Mouse (Mus musculus): Measurements from ENCODE around the gene Yy1. TPM values are rescaled to one million over a fixed set of nuclear protein-coding genes. Genes with fewer than 3 reads are reported as not detected.

Yy1 gene
- polyA plus RNA-seq, 2 experiments = 7.9 to 11.8 TPM

DNA sequence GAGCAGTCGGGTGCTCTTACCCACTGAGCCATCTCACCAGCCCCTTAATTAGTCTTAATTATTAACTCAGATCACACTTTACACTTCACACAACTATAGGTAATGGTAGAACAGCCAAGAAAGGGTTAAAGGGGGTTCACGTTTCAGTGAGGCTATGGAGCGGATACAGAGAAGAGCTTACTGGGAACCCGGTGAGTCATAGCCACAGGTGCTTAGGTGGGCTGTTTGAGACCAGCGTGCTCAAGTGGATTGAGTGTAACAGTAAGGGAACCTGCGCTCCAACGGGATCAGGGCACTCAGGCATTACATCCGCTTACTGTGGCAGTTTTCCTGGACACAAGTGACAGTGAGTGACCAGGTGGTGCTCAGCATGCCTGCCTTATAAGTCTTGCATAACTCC lies 30.3 kb downstream of the Yy1 start:
- Histone ChIP-seq H3K4me1 (replicated peaks; ENCODE audit: control insufficient read depth in 2 of 2, insufficient read depth in 2 of 2, low read length in 1 of 2) (no peaks in the 10 kb centered on the region), H3K4me3 (ENCODE audit: insufficient read depth in 1 of 2, low read depth in 2 of 2, low read length in 2 of 2) (no peak overlapping the region), H3K27me3 (ENCODE audit: control insufficient read depth, insufficient read depth, low read length) (no peaks in the 10 kb centered on the region), H3K36me3 (replicated peaks; ENCODE audit: control insufficient read depth, insufficient read depth, low read depth) (peaks cover 6% of the 10 kb centered on the region; the same call in 1 of the 2 replicates), H3K9ac (replicated peaks) (no peak overlapping the region), H3K4me2 (ENCODE audit: low read depth) (no peak overlapping the region), H3K9me3 (ENCODE audit: control insufficient read depth, low read length) (no peaks in the 10 kb centered on the region; the same call in 1 of the 2 replicates), H3K27ac (no peak overlapping the region)
- 71% methylated on average over 8 of the region's 8 CpGs for WGBS (ENCODE audit: insufficient replicate concordance)
- no peak for TF ChIP-seq EP300 (IDR thresholded peaks at IDR 0.05; ENCODE audit: low read depth)
- no peak for TF ChIP-seq CTCF (IDR thresholded peaks at IDR 0.05; ENCODE audit: low read depth)
- ATAC-seq (ENCODE audit: insufficient read depth) (no peak), DNase-seq (ENCODE audit: low read depth in 3 of 3, low spot score in 3 of 3) (no peak)

DNA sequence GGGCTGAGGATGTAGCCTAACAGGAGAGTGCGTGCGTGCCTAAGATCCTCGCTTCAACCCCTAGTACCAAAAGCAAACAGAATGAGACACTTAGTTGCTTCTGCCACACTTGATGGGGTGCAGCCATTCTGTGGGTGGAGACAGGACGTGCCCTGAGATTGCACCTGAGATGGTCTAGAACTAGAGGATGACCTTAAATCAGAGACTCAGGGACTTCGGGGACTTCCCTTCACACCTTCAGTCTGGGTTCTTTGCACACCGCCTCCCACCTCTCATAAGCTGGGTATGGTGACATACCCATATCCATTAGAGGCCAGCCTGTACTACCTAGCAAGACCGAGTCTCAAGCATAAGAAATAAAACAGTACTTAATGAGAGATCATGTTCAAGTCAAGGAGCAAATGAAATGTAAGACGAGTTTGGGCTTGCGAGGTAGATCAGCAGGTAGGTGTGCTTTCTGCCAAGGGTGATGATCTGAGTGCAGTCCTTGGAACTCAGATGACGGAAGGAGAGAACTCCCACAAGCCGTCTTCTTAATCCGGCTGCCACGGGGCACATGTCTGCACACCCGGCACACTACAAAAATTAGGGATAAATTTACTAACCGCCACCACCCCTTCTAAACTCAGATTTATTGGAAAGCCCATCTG lies 31.6 kb downstream of the Yy1 start:
- Histone ChIP-seq H3K27me3 (ENCODE audit: control insufficient read depth, insufficient read depth, low read length) (no peaks in the 10 kb centered on the region), H3K9me3 (ENCODE audit: control insufficient read depth, low read length) (no peaks in the 10 kb centered on the region; the same call in 1 of the 2 replicates), H3K9ac (replicated peaks) (no peak overlapping the region), H3K4me2 (ENCODE audit: low read depth) (no peak overlapping the region), H3K27ac (no peak overlapping the region), H3K4me3 (ENCODE audit: insufficient read depth in 1 of 2, low read depth in 2 of 2, low read length in 2 of 2) (no peak overlapping the region), H3K4me1 (replicated peaks; ENCODE audit: control insufficient read depth in 2 of 2, insufficient read depth in 2 of 2, low read length in 1 of 2) (no peaks in the 10 kb centered on the region), H3K36me3 (replicated peaks; ENCODE audit: control insufficient read depth, insufficient read depth, low read depth) (no peaks in the 10 kb centered on the region)
- DNase-seq (ENCODE audit: low read depth in 3 of 3, low spot score in 3 of 3) = no peak
- no peak for TF ChIP-seq EP300 (IDR thresholded peaks at IDR 0.05; ENCODE audit: low read depth)
- TF ChIP-seq CTCF (IDR thresholded peaks at IDR 0.05; ENCODE audit: low read depth) = no peak
- no peak for ATAC-seq (ENCODE audit: insufficient read depth)
- 83% methylated on average over 15 of the region's 15 CpGs for WGBS (ENCODE audit: insufficient replicate concordance)

DNA sequence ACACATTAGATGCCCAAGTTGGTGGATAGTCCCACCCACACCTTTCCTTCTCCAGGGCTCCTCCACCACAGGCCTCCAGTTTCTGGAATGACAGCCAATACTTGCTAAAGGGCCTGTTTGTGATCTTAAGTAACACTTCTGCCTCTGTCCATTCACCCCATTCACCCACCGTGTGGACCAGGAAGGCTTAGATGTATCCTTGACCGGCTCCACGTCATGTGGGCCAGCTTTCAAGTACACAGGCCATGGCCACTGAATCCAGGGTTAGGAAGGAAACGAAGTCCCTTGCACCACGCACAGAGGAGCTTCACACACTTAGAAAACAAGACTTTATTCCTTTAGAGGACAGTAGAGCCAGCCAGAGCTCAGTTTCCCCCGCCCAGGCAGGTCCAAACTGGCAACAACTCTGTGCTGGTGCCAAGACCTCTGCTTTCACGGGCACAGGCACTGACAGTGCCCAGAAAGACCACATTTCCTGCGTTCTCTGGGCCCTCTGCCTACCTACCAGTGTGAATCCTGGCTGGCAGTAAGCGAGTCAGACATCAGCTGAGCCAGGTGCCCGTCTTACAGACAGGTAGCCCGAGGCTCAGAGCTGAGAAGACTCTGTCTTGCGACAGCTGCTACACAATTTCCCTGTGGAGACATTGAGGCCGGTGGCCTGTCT lies 32.9 kb downstream of the Yy1 start:
- ATAC-seq (ENCODE audit: insufficient read depth) = no peak
- WGBS (ENCODE audit: insufficient replicate concordance) = 84% methylated on average over 13 of the region's 13 CpGs
- no peaks in the 10 kb centered on the region for H3K36me3 ChIP-seq (replicated peaks; ENCODE audit: control insufficient read depth, insufficient read depth, low read depth)
- no peaks in the 10 kb centered on the region; the same call in 1 of the 2 replicates for H3K9me3 ChIP-seq (ENCODE audit: control insufficient read depth, low read length)
- H3K9ac ChIP-seq (replicated peaks) = no peak overlapping the region
- DNase-seq (ENCODE audit: low read depth in 3 of 3, low spot score in 3 of 3) = no peak
- H3K4me3 ChIP-seq (ENCODE audit: insufficient read depth in 1 of 2, low read depth in 2 of 2, low read length in 2 of 2) = no peak overlapping the region
- H3K4me1 ChIP-seq (replicated peaks; ENCODE audit: control insufficient read depth in 2 of 2, insufficient read depth in 2 of 2, low read length in 1 of 2) = no peaks in the 10 kb centered on the region
- H3K4me2 ChIP-seq (ENCODE audit: low read depth) = no peak overlapping the region
- no peaks in the 10 kb centered on the region for H3K27me3 ChIP-seq (ENCODE audit: control insufficient read depth, insufficient read depth, low read length)
- H3K27ac ChIP-seq = no peak overlapping the region
- TF ChIP-seq CTCF (IDR thresholded peaks at IDR 0.05; ENCODE audit: low read depth) = no peak
- TF ChIP-seq EP300 (IDR thresholded peaks at IDR 0.05; ENCODE audit: low read depth) = no peak

DNA sequence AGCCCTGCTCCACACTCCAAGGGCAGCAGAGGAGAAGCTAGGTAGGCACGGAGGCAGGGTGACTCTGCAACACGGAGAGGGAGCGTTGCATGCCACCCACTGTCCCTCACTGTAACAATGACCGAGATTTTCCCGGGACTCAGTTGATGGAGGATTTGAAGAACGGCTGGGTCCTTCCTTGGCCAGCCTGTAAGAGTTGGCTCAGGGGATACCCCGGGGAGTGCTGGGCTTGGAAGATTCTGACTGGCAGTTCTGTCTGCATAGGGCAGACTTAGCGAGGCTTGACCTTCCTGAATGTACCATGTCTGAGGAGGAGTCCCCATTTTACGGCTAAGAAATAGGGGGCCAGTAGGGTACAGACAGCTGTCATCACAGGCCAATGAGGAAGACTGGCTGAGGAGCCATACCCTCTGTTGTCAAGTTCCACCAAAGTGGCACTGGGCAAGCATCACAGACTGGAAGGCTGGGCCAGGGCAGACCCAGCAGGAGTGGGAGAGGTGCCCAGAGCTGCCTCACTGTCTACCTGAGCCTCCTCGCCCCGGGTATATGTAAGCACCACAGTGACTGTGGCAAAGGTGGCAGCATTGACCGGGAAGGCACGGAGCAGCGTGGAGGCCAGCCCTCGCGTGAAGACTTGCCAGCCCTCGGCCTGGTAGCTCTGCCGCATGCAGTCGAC lies 33.6 kb downstream of the Yy1 start:
- WGBS (ENCODE audit: insufficient replicate concordance) = 88% methylated on average over 19 of the region's 19 CpGs
- Histone ChIP-seq H3K4me3 (ENCODE audit: insufficient read depth in 1 of 2, low read depth in 2 of 2, low read length in 2 of 2) (no peak overlapping the region), H3K27me3 (ENCODE audit: control insufficient read depth, insufficient read depth, low read length) (no peaks in the 10 kb centered on the region), H3K9me3 (ENCODE audit: control insufficient read depth, low read length) (no peaks in the 10 kb centered on the region; the same call in 1 of the 2 replicates), H3K9ac (replicated peaks) (no peak overlapping the region), H3K4me1 (replicated peaks; ENCODE audit: control insufficient read depth in 2 of 2, insufficient read depth in 2 of 2, low read length in 1 of 2) (no peaks in the 10 kb centered on the region), H3K4me2 (ENCODE audit: low read depth) (no peak overlapping the region), H3K27ac (no peak overlapping the region), H3K36me3 (replicated peaks; ENCODE audit: control insufficient read depth, insufficient read depth, low read depth) (no peaks in the 10 kb centered on the region)
- TF ChIP-seq EP300 (IDR thresholded peaks at IDR 0.05; ENCODE audit: low read depth) = no peak
- TF ChIP-seq CTCF (IDR thresholded peaks at IDR 0.05; ENCODE audit: low read depth) = no peak
- no peak for ATAC-seq (ENCODE audit: insufficient read depth)
- DNase-seq (ENCODE audit: low read depth in 3 of 3, low spot score in 3 of 3) = no peak

DNA sequence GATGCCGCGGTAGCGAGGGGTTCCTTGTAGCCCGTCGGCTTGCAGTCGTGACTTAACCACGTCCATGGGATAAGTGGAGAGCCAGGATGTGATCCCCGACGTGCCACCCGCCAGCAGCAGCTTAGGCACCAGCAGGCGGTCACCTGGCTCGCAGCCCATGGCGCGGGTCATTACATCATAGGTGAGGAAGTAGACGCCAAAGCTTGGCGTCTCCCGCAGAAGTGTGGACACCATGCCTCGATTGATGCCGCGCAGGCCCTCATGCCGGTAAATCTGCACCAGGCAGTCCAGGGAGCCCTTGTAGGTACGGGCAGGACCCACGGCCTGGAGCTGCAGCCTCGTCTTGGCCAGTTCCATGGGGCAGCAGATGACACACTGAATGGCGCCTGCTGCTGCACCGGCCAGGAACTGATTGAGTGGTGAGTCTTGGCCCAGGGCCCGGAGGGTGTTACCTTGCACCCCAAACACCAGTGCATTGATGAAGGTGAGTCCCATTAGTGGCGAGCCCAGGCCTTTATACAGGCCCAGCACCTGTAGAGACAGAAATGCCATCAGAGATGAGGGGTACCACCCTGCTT lies 34.3 kb downstream of the Yy1 start:
- WGBS (ENCODE audit: insufficient replicate concordance) = 90% methylated on average over 28 of the region's 28 CpGs
- Histone ChIP-seq H3K9me3 (ENCODE audit: control insufficient read depth, low read length) (no peaks in the 10 kb centered on the region; the same call in 1 of the 2 replicates), H3K36me3 (replicated peaks; ENCODE audit: control insufficient read depth, insufficient read depth, low read depth) (no peaks in the 10 kb centered on the region), H3K9ac (replicated peaks) (no peak overlapping the region), H3K27me3 (ENCODE audit: control insufficient read depth, insufficient read depth, low read length) (no peaks in the 10 kb centered on the region), H3K4me3 (ENCODE audit: insufficient read depth in 1 of 2, low read depth in 2 of 2, low read length in 2 of 2) (no peak overlapping the region), H3K4me2 (ENCODE audit: low read depth) (no peak overlapping the region), H3K4me1 (replicated peaks; ENCODE audit: control insufficient read depth in 2 of 2, insufficient read depth in 2 of 2, low read length in 1 of 2) (no peaks in the 10 kb centered on the region), H3K27ac (no peak overlapping the region)
- ATAC-seq (ENCODE audit: insufficient read depth) (no peak), DNase-seq (ENCODE audit: low read depth in 3 of 3, low spot score in 3 of 3) (no peak)
- TF ChIP-seq CTCF (IDR thresholded peaks at IDR 0.05; ENCODE audit: low read depth) (no peak; the same call in 1 of the 2 replicates), EP300 (IDR thresholded peaks at IDR 0.05; ENCODE audit: low read depth) (no peak)
